ENCODE assay signal across 23 mouse cellular contexts in genomic region chr7:44585606-44586005, GRCm38 (mm10). TPM values are rescaled to one million over a fixed set of nuclear protein-coding genes. Genes with fewer than 3 reads are reported as not detected.
"Had no signal": no experiment of that assay in that cellular context is flagged by ENCODE, and none has a peak within 500 bp of the region (broad histone marks: within the 10 kb centered on the region; RNA-seq: fewer than 3 reads in every experiment).

No protein-coding gene starts in this region.

- H3K27me3 ChIP-seq: midbrain, embryonic 15.5 days had no signal

- H3K27ac ChIP-seq: limb, embryonic 12.5 days; limb, embryonic 15.5 days; liver, embryonic 14.5 days; lung, embryonic 15.5 days; neural tube, embryonic 12.5 days; stomach, postnatal 0 days had no signal

- ATAC-seq: liver, postnatal 0 days; midbrain, embryonic 15.5 days had no signal

- H3K9ac ChIP-seq: limb, embryonic 12.5 days; limb, embryonic 15.5 days; liver, embryonic 14.5 days; liver, postnatal 0 days; lung, embryonic 15.5 days; neural tube, embryonic 12.5 days had no signal

- DNase-seq: kidney, adult 18-20 months; kidney, adult 9 months; kidney, postnatal 14 days; kidney, postnatal 4 days; left cerebral cortex, postnatal 4 days; liver, postnatal 0 days; lung, postnatal 10 days; lung, postnatal 4 days; right cerebral cortex, adult 18-20 months; right cerebral cortex, postnatal 14 days; right cerebral cortex, postnatal 4 days; thymus, adult 18-20 months; thymus, postnatal 36 days had no signal

- H3K4me3 ChIP-seq: limb, embryonic 15.5 days; lung, embryonic 15.5 days had no signal

- H3K36me3 ChIP-seq: limb, embryonic 12.5 days; limb, embryonic 15.5 days; lung, embryonic 15.5 days; midbrain, embryonic 15.5 days; neural tube, embryonic 12.5 days; neural tube, embryonic 15.5 days had no signal

- H3K4me2 ChIP-seq: liver, embryonic 11.5 days had no signal

- H3K9me3 ChIP-seq: limb, embryonic 12.5 days; limb, embryonic 15.5 days; lung, embryonic 15.5 days; midbrain, embryonic 15.5 days; neural tube, embryonic 12.5 days; neural tube, embryonic 15.5 days had no signal

RNA-seq across cellular contexts. Expression of gene Spib, which starts 53.7 kb away (rescaled TPM):
- polyA plus RNA-seq: neural tube, embryonic 12.5 days; neural tube, embryonic 15.5 days; stomach, embryonic 14.5 days had no signal
